Mouse (Mus musculus): ENCODE measurements around the gene Qrfpr. TPM values are rescaled to one million over a fixed set of nuclear protein-coding genes. Genes with fewer than 3 reads are reported as not detected.

The Qrfpr gene
- polyA plus RNA-seq, 1 experiment from 2014 or later, result not detected

- no peaks in the 10 kb centered on the region for H3K36me3 ChIP-seq (ENCODE audit: control insufficient read depth, insufficient read depth, low read length)
- no peak overlapping the region for H3K4me2 ChIP-seq (ENCODE audit: low read length)
- WGBS, result 78% methylated on average over 8 of the region's 8 CpGs
- ATAC-seq (ENCODE audit: insufficient number of reproducible peaks, insufficient read depth, low FRiP score, low read depth), result no peak
- H3K9me3 ChIP-seq (ENCODE audit: control insufficient read depth, low read length), result no peaks in the 10 kb centered on the region
- no peak overlapping the region for H3K27ac ChIP-seq (replicated peaks in 1 of 2; ENCODE audit: control insufficient read depth in 1 of 2, insufficient read depth in 1 of 2, low read depth in 2 of 2, low read length in 2 of 2)
- no peaks in the 10 kb centered on the region for H3K27me3 ChIP-seq (ENCODE audit: control insufficient read depth, insufficient read depth, low read length)
- no peak overlapping the region for H3K4me3 ChIP-seq (ENCODE audit: control insufficient read depth in 1 of 2, insufficient read depth in 1 of 2, low read depth in 1 of 2, low read length in 2 of 2)
- H3K4me1 ChIP-seq (ENCODE audit: control insufficient read depth in 2 of 2, insufficient read depth in 2 of 2, low read length in 2 of 2), result peaks cover 0 to 6% of the 10 kb centered on the region in 2 experiments; a peak in 1 of 4 replicates
- no peak overlapping the region for H3K9ac ChIP-seq (ENCODE audit: low read length)
These were observed 32.9 kb downstream of the Qrfpr start for GRCm38 (mm10) chr3:36189243-36189642.

GRCm38 (mm10) chr3:36186510-36186909 lies 35.6 kb downstream of the Qrfpr start:
- Histone ChIP-seq H3K4me3 (ENCODE audit: control insufficient read depth in 1 of 2, insufficient read depth in 1 of 2, low read depth in 1 of 2, low read length in 2 of 2) (no peak overlapping the region), H3K4me1 (ENCODE audit: control insufficient read depth in 2 of 2, insufficient read depth in 2 of 2, low read length in 2 of 2) (peaks cover 0 to 6% of the 10 kb centered on the region in 2 experiments; a peak in 1 of 4 replicates), H3K27ac (replicated peaks in 1 of 2; ENCODE audit: control insufficient read depth in 1 of 2, insufficient read depth in 1 of 2, low read depth in 2 of 2, low read length in 2 of 2) (no peak overlapping the region), H3K9me3 (ENCODE audit: control insufficient read depth, low read length) (no peaks in the 10 kb centered on the region), H3K27me3 (ENCODE audit: control insufficient read depth, insufficient read depth, low read length) (no peaks in the 10 kb centered on the region), H3K36me3 (ENCODE audit: control insufficient read depth, insufficient read depth, low read length) (no peaks in the 10 kb centered on the region), H3K9ac (ENCODE audit: low read length) (no peak overlapping the region), H3K4me2 (ENCODE audit: low read length) (no peak overlapping the region)
- no peak for ATAC-seq (ENCODE audit: insufficient number of reproducible peaks, insufficient read depth, low FRiP score, low read depth)
- WGBS, result 48% methylated on average over 4 of the region's 4 CpGs

GRCm38 (mm10) chr3:36181519-36181918 lies 40.6 kb downstream of the Qrfpr start:
- Histone ChIP-seq H3K9me3 (ENCODE audit: control insufficient read depth, low read length) (no peaks in the 10 kb centered on the region), H3K4me1 (ENCODE audit: control insufficient read depth in 2 of 2, insufficient read depth in 2 of 2, low read length in 2 of 2) (0 out of 4 replicates have a peak, but pooled peaks cover 0 to 3% of the 10 kb centered on the region in 2 experiments), H3K27ac (replicated peaks in 1 of 2; ENCODE audit: control insufficient read depth in 1 of 2, insufficient read depth in 1 of 2, low read depth in 2 of 2, low read length in 2 of 2) (no peak overlapping the region), H3K4me3 (ENCODE audit: control insufficient read depth in 1 of 2, insufficient read depth in 1 of 2, low read depth in 1 of 2, low read length in 2 of 2) (no peak overlapping the region), H3K9ac (ENCODE audit: low read length) (no peak overlapping the region), H3K27me3 (ENCODE audit: control insufficient read depth, insufficient read depth, low read length) (no peaks in the 10 kb centered on the region), H3K4me2 (ENCODE audit: low read length) (no peak overlapping the region), H3K36me3 (ENCODE audit: control insufficient read depth, insufficient read depth, low read length) (no peaks in the 10 kb centered on the region)
- no peak for ATAC-seq (ENCODE audit: insufficient number of reproducible peaks, insufficient read depth, low FRiP score, low read depth)
- 10% methylated on average over 4 of the region's 4 CpGs for WGBS

GRCm38 (mm10) chr3:36173761-36174160 lies 48.4 kb downstream of the Qrfpr start:
- H3K9ac ChIP-seq (ENCODE audit: low read length), result no peak overlapping the region
- H3K27me3 ChIP-seq (ENCODE audit: control insufficient read depth, insufficient read depth, low read length), result no peaks in the 10 kb centered on the region
- WGBS, result 78% methylated on average over 2 of the region's 2 CpGs
- H3K27ac ChIP-seq (replicated peaks in 1 of 2; ENCODE audit: control insufficient read depth in 1 of 2, insufficient read depth in 1 of 2, low read depth in 2 of 2, low read length in 2 of 2), result no peak overlapping the region
- no peak overlapping the region for H3K4me3 ChIP-seq (ENCODE audit: control insufficient read depth in 1 of 2, insufficient read depth in 1 of 2, low read depth in 1 of 2, low read length in 2 of 2)
- no peak for ATAC-seq (ENCODE audit: insufficient number of reproducible peaks, insufficient read depth, low FRiP score, low read depth)
- H3K9me3 ChIP-seq (ENCODE audit: control insufficient read depth, low read length), result no peaks in the 10 kb centered on the region
- no peaks in the 10 kb centered on the region for H3K4me1 ChIP-seq (ENCODE audit: control insufficient read depth in 2 of 2, insufficient read depth in 2 of 2, low read length in 2 of 2)
- 0 out of 2 replicates have a peak, but pooled peaks cover 6% of the 10 kb centered on the region for H3K36me3 ChIP-seq (ENCODE audit: control insufficient read depth, insufficient read depth, low read length)
- H3K4me2 ChIP-seq (ENCODE audit: low read length), result no peak overlapping the region

- Histone ChIP-seq H3K4me1 (ENCODE audit: control insufficient read depth in 2 of 2, insufficient read depth in 2 of 2, low read length in 2 of 2) (no peaks in the 10 kb centered on the region), H3K4me2 (ENCODE audit: low read length) (no peak overlapping the region), H3K27ac (replicated peaks in 1 of 2; ENCODE audit: control insufficient read depth in 1 of 2, insufficient read depth in 1 of 2, low read depth in 2 of 2, low read length in 2 of 2) (no peak overlapping the region), H3K27me3 (ENCODE audit: control insufficient read depth, insufficient read depth, low read length) (no peaks in the 10 kb centered on the region), H3K9ac (ENCODE audit: low read length) (no peak overlapping the region), H3K4me3 (ENCODE audit: control insufficient read depth in 1 of 2, insufficient read depth in 1 of 2, low read depth in 1 of 2, low read length in 2 of 2) (no peak overlapping the region), H3K9me3 (ENCODE audit: control insufficient read depth, low read length) (no peaks in the 10 kb centered on the region), H3K36me3 (ENCODE audit: control insufficient read depth, insufficient read depth, low read length) (peaks cover 28% of the 10 kb centered on the region)
- ATAC-seq (ENCODE audit: insufficient number of reproducible peaks, insufficient read depth, low FRiP score, low read depth), result no peak
- 81% methylated on average over 1 of the region's 1 CpGs for WGBS
These were observed 50.8 kb downstream of the Qrfpr start for GRCm38 (mm10) chr3:36171348-36171747.

GRCm38 (mm10) chr3:36170670-36171210 lies 51.4 kb downstream of the Qrfpr start:
- H3K27me3 ChIP-seq (ENCODE audit: control insufficient read depth, insufficient read depth, low read length), result no peaks in the 10 kb centered on the region
- no peak overlapping the region for H3K4me3 ChIP-seq (ENCODE audit: control insufficient read depth in 1 of 2, insufficient read depth in 1 of 2, low read depth in 1 of 2, low read length in 2 of 2)
- H3K9me3 ChIP-seq (ENCODE audit: control insufficient read depth, low read length), result peaks cover 4% of the 10 kb centered on the region
- no peak overlapping the region for H3K9ac ChIP-seq (ENCODE audit: low read length)
- no peaks in the 10 kb centered on the region for H3K4me1 ChIP-seq (ENCODE audit: control insufficient read depth in 2 of 2, insufficient read depth in 2 of 2, low read length in 2 of 2)
- no peak overlapping the region for H3K27ac ChIP-seq (replicated peaks in 1 of 2; ENCODE audit: control insufficient read depth in 1 of 2, insufficient read depth in 1 of 2, low read depth in 2 of 2, low read length in 2 of 2)
- peaks cover 35% of the 10 kb centered on the region for H3K36me3 ChIP-seq (ENCODE audit: control insufficient read depth, insufficient read depth, low read length)
- WGBS, result 83% methylated on average over 1 of the region's 1 CpGs
- no peak for ATAC-seq (ENCODE audit: insufficient number of reproducible peaks, insufficient read depth, low FRiP score, low read depth)
- H3K4me2 ChIP-seq (ENCODE audit: low read length), result no peak overlapping the region

GRCm38 (mm10) chr3:36155268-36155667 lies 66.8 kb downstream of the Qrfpr start:
- Histone ChIP-seq H3K9ac (ENCODE audit: low read length) (no peak overlapping the region), H3K9me3 (ENCODE audit: control insufficient read depth, low read length) (peaks cover 8% of the 10 kb centered on the region; the same call in 1 of the 2 replicates), H3K27ac (replicated peaks in 1 of 2; ENCODE audit: control insufficient read depth in 1 of 2, insufficient read depth in 1 of 2, low read depth in 2 of 2, low read length in 2 of 2) (0 out of 4 replicates have a peak overlapping the region, but pooled peaks of 1 of the 2 experiments have one; percentile 6), H3K4me1 (ENCODE audit: control insufficient read depth in 2 of 2, insufficient read depth in 2 of 2, low read length in 2 of 2) (peaks cover 7 to 28% of the 10 kb centered on the region in 2 experiments), H3K4me3 (ENCODE audit: control insufficient read depth in 1 of 2, insufficient read depth in 1 of 2, low read depth in 1 of 2, low read length in 2 of 2) (no peak overlapping the region), H3K27me3 (ENCODE audit: control insufficient read depth, insufficient read depth, low read length) (no peaks in the 10 kb centered on the region), H3K36me3 (ENCODE audit: control insufficient read depth, insufficient read depth, low read length) (peaks cover 10% of the 10 kb centered on the region), H3K4me2 (ENCODE audit: low read length) (no peak overlapping the region)
- 16% methylated on average over 5 of the region's 5 CpGs for WGBS
- ATAC-seq (ENCODE audit: insufficient number of reproducible peaks, insufficient read depth, low FRiP score, low read depth), result no peak

Measured in heart, embryonic 14.5 days (tissue).